Mouse (Mus musculus) monocyte, adult 2 months (primary cell): ENCODE results near the gene Mei1.
"Not testable (repeated sequence)": the region's sequence is repeated elsewhere in the genome, so short reads cannot be mapped to it uniquely, and the experiment has no call there.

Experiments
- DNase-seq, 2 experiments: peaks; one replicate each; pipeline ENCODE4 v3.0.0; 2022; ENCODE audit warnings: low spot score in 2 of 2, low read depth in 1 of 2

Mei1 gene

DNA sequence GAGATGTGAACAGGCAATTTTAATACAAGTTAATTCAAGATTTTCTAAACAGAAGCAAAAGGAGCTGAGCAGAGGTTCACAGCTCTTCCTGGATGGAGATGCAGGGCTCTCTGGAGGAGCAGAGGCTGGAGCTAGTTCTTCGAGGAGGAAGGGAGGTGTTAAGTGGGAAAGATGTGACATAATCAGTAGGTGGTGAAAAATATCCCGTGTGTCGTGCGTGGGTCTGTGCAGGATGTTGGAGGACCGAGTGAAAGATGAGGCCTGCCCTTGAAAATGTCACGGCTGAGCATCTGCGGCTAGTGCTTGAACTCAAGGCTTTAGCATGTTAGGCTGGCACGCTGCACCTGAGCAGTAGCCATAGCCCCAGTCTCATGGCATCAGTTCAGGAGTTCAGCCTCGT, 15.8 kb downstream of the Mei1 start:
- no peak for DNase-seq

- DNase-seq = no peak
Measured at GRCm38 (mm10) chr15:82086131-82086530, 16.3 kb downstream of the Mei1 start.

GRCm38 (mm10) chr15:82087266-82087665, 17.5 kb downstream of the Mei1 start:
- DNase-seq = no peak

DNA sequence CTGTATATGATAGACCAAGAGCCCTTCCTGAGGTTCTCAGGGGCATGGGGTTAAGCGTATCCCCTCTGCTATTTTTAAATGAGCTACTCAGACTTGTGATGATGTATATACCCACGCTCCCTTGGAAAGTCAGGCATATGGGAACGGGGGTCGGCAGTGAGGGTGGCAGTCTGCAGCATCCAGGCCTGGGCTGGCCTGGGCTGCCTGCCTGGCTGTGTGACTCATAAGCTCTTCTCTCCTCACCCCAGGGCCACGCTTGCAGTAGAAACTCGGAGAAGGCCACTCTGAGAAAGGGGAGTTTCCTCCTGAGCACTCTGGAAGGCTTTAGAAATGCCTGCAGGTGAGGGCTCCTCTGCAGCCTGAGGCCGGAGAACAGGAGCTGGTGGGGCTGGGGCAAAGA, 21.3 kb downstream of the Mei1 start:
- DNase-seq = no peak

DNA sequence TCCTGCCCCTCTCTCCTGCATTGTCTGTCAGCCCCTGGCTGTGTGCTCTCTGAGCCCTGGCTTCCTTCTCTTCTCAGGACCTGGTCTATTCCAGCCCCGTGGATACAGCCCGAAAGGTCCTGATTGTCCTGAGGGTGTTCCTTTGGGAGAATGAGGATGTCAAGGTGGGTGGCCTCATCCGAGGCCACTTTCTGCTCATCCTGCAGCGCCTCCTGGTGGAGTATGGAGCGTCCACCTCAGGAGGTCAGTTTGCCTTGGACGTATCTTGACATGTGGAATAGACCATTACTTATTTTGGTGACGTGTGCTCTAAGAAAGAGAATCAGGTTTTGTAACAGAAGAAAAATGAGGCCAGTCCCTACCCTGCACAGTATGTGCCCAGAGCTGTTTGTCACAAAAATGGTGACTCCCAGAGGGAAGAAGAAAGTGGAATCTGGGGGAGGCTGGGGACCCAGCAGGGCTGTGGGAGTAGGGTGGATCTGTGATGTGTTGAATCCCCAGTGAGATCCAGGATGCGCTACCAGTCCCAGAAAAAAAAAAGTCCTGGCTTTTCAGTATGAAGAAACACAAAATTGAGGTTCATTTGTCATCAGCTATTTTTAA, 37.3 kb downstream of the Mei1 start:
- no peak for DNase-seq

GRCm38 (mm10) chr15:82120544-82120943, 50.7 kb downstream of the Mei1 start:
- no peak for DNase-seq

- not testable (repeated sequence) for DNase-seq
Measured at GRCm38 (mm10) chr15:82126690-82127089, 56.9 kb downstream of the Mei1 start.

- peak; percentile 97 to 98 for DNase-seq
Measured at GRCm38 (mm10) chr15:82127426-82128374, 57.9 kb downstream of the Mei1 start, which contains the start of gene Ccdc134. Gene Ccdc134, plus strand, starts transcription at chr15:82127922.

GRCm38 (mm10) chr15:82128398-82128797, 58.6 kb downstream of the Mei1 start:
- no peak for DNase-seq

GRCm38 (mm10) chr15:82130599-82130998, 60.8 kb downstream of the Mei1 start:
- no peak for DNase-seq

DNA sequence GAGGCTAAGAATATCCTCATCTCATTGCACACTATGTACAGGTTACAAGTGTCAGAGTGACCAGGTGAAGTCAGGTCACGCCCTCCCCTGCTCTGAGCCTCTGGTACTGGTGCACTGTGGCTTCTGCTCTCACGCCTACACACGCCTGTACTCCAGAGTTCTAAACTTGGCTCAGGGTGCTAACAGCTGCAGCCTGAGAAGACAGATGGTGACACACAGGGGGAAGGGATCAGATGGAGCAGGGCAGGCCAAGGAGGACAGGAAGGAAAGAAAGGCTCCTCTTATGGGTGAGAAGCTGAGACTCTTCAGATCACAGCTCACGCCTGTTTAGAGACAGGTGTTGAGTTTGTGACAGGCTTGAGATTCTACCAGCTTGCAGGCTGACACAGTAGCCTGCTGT, 65.6 kb downstream of the Mei1 start:
- DNase-seq = no peak

- peak in 1 of 2 experiments; percentile 44 for DNase-seq
Measured at GRCm38 (mm10) chr15:82138565-82138964, 68.8 kb downstream of the Mei1 start.

DNA sequence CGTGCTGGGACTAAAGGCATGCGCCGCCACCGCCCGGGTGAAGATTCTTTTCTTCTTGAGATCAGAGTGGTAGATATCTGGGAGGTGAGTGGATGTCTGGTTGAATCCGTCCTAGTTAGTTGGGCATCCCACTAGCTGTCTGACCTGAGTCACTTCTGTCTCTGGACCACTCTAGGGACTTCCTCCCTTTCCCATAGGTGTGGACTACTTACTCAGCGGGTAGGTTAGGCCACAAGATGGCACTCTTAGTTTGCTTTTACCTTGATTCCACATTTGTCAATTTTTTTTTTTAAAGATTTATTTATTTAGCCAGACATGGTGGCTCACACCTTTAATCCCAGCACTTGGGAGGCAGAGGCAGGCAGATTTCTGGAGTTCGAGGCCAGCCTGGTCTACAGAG, 69.4 kb downstream of the Mei1 start:
- no peak for DNase-seq

GRCm38 (mm10) chr15:82140355-82140754, 70.6 kb downstream of the Mei1 start:
- DNase-seq = no peak

GRCm38 (mm10) chr15:82144157-82144556, 74.4 kb downstream of the Mei1 start:
- DNase-seq = no peak

- DNase-seq = no peak
Measured at GRCm38 (mm10) chr15:82145408-82145807, 75.6 kb downstream of the Mei1 start.

- DNase-seq = no peak
Measured at GRCm38 (mm10) chr15:82145851-82146769, 76.3 kb downstream of the Mei1 start.

DNA sequence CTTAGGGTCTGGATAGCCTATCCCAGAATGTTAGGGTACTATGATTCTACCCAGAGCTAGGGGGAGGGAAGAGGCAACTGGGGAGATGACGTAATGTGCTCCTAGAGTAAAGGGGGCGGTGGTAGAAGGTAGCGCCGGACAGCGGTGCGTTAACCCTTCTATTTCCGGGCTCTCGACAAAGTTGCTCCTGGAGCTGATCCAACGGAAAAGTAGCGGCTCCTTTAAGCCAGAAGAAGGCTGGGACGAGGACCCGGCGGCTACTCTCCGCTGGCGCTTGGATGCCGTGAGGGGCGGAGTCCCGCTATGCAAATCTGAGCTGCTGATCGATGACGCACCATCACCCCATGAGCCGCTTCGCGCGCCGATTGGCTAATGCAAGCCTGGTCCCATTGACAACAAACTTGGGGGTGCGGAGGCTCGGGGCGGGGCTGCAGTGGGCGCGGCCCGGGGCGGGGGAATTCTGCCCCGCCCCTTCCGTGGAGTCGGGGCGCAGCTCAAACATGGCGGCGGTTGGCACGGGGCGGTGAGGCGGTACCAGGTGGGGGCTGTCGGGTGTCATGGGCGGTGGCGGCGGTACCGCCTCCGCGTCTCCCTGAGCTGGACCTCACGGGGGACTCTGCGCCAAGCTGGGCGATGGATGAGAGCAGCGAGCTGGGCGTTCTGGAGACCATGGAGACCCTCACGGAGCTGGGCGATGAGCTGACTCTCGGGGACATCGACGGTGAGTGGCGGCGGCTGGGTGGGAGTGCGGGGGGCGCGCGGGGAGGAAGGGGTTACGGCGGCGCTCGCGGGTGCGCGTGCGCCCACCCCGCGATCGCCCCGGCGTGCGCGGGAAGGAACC, 77.2 kb downstream of the Mei1 start, which contains the start of gene Srebf2:
Srebf2 (plus strand) TSS at position 412 of the 841 bp plus-strand sequence.
- DNase-seq = peak; percentile 96

DNA sequence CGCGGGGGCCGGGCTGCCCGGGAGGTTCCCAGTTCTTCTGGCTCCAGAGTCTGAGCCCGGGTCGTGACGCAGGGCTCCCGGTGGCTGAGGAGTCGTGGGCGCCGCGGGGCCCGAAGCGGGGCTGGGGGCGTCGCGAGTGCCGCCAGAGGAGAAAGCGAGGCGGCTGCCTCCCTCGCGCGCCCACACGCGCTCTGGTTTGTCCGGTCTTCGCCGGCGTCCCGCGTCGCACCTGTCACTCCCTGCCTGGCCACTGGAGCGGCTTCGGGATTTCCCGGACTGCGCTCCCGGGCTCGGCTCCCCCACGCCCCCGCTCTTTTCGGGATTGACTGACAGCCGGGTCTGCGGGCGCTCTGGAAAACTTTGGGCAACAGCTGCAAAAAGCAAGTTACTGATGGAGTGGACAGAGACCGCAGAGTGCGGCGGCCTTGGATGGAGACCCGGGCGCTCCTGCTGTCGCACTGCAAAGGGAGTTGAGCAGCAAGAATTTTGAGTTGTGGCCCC, 77.9 kb downstream of the Mei1 start:
- DNase-seq = no peak

DNA sequence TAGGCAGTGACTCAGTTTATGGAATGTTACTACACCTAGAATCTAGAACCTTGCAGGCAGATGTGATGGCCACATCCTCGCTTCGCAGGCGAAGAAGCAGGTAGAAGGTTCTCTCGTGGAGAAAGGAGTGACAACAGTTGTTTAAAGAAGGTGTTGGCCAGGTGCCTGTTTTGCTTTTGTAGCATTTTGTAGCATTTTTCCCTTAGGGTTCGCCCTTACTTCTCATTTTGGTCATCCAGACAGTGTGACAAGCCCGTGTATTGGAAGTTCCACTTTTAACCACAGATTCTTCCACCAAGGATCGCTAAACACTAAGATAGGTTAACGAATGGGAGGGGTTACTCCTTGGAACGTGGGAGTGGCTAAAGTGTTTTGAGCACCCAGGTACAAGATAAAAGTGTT, 78.7 kb downstream of the Mei1 start:
- DNase-seq = no peak
